Mouse (Mus musculus): ENCODE measurements at regions not wholly inside any gene's neighbourhood (a gene's known extent, or its start where the extent isn't known, plus 50 kb on each side); places are given as distances from the start of the nearest gene placed in this dataset.

- TF ChIP-seq CTCF (IDR thresholded peaks at IDR 0.05; ENCODE audit: extremely low read depth, insufficient read depth, low read length) (no peak), POLR2A (IDR thresholded peaks at IDR 0.05; ENCODE audit: extremely low read depth, insufficient read depth, low read length) (no peak)
Measured at GRCm38 (mm10) chr1:50745049-50745448, 155.4 kb upstream of the Tmeff2 start.
